Mouse (Mus musculus): ENCODE results near the gene Ehd2. TPM values are rescaled to one million over a fixed set of nuclear protein-coding genes. Genes with fewer than 3 reads are reported as not detected.

Gene Ehd2
- polyA plus RNA-seq, 1 experiment = 136 TPM

- TF ChIP-seq CTCF (IDR thresholded peaks at IDR 0.05; ENCODE audit: borderline replicate concordance, insufficient read depth, low read length) (no peak), POLR2A (IDR thresholded peaks at IDR 0.05; ENCODE audit: low read depth, low read length) (no peak)
- H3K4me1 ChIP-seq (ENCODE audit: control insufficient read depth, insufficient read depth, low read length) = peaks cover 8% of the 10 kb centered on the region
- H3K27ac ChIP-seq (ENCODE audit: insufficient read depth, low read length) = peak overlapping the region; percentile 69; the same call in 1 of the 2 replicates
- H3K4me3 ChIP-seq (ENCODE audit: insufficient read depth, low read length) = no peak overlapping the region
These were observed 37.0 kb upstream of the Ehd2 start for GRCm38 (mm10) chr7:16004177-16004856.

DNA sequence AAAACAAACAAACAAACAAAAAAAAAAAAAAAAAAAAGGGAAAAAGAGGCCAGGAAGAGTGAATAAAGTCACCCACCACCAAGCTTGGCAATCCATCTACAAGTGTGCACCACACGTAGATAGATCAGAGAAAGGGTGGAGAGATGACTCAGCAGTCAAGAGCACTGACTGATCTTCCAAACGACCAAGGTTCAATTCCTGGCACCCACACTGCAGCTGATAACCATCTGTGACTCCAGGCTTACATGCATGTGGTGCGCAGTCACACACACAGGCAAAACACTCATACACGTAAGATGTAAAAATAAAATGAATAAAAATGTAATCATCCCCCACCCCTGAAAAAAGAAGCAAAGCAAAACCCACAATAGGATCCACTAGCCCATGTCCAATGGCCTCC, 35.7 kb upstream of the Ehd2 start:
- TF ChIP-seq POLR2A (IDR thresholded peaks at IDR 0.05; ENCODE audit: low read depth, low read length) (no peak), CTCF (IDR thresholded peaks at IDR 0.05; ENCODE audit: borderline replicate concordance, insufficient read depth, low read length) (no peak)
- Histone ChIP-seq H3K4me3 (ENCODE audit: insufficient read depth, low read length) (no peak overlapping the region), H3K27ac (ENCODE audit: insufficient read depth, low read length) (peak overlapping the region; percentile 69), H3K4me1 (ENCODE audit: control insufficient read depth, insufficient read depth, low read length) (peaks cover 8% of the 10 kb centered on the region)

DNA sequence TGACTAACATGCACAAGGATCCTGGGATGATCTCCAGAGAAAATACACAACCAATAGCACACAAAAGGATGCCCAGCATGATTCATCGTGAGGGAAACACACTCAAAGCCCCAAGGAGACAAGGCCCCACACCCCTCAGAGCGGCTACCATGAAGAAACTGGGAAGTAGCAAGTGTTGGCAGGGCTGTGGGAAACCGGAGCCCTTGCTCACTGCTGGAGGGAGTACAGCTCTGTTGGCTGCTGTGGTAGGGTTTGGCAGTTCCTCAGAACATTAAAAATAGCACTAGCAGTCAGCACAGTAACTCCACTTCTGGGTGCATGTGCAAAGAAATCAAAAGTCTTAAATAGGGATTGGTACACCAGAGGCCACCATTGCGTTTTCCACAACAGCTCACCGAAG, 34.8 kb upstream of the Ehd2 start:
- no peak for TF ChIP-seq CTCF (IDR thresholded peaks at IDR 0.05; ENCODE audit: borderline replicate concordance, insufficient read depth, low read length)
- no peak for TF ChIP-seq POLR2A (IDR thresholded peaks at IDR 0.05; ENCODE audit: low read depth, low read length)
- no peak overlapping the region for H3K4me3 ChIP-seq (ENCODE audit: insufficient read depth, low read length)
- H3K4me1 ChIP-seq (ENCODE audit: control insufficient read depth, insufficient read depth, low read length) = peaks cover 8% of the 10 kb centered on the region
- peak overlapping the region; percentile 69 for H3K27ac ChIP-seq (ENCODE audit: insufficient read depth, low read length)

GRCm38 (mm10) chr7:16001691-16002090, 34.3 kb upstream of the Ehd2 start:
- peaks cover 8% of the 10 kb centered on the region for H3K4me1 ChIP-seq (ENCODE audit: control insufficient read depth, insufficient read depth, low read length)
- H3K27ac ChIP-seq (ENCODE audit: insufficient read depth, low read length) = peak overlapping the region; percentile 41
- no peak overlapping the region for H3K4me3 ChIP-seq (ENCODE audit: insufficient read depth, low read length)
- TF ChIP-seq CTCF (IDR thresholded peaks at IDR 0.05; ENCODE audit: borderline replicate concordance, insufficient read depth, low read length) = no peak
- no peak for TF ChIP-seq POLR2A (IDR thresholded peaks at IDR 0.05; ENCODE audit: low read depth, low read length)

DNA sequence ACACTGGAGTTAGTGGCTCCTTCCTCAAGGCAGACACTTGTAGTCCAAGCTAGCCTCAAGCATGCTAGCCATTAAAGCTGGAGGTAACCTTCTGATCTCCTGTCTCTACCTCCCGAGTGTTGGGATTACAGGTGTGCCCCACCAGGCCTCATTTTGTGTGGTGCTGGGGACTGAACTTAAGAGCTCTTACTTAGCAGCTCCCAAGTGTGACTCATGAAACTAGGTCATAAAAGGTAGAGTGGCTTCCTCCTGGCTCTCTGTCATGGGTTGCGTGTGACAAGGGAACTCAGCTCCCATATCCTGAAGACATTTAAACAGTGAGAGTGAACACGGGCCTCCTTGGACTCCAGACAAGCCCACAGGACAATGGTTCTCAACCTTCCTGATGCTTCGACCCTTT, 26.4 kb upstream of the Ehd2 start:
- Histone ChIP-seq H3K4me3 (ENCODE audit: insufficient read depth, low read length) (no peak overlapping the region), H3K4me1 (ENCODE audit: control insufficient read depth, insufficient read depth, low read length) (no peaks in the 10 kb centered on the region), H3K27ac (ENCODE audit: insufficient read depth, low read length) (no peak overlapping the region)
- TF ChIP-seq CTCF (IDR thresholded peaks at IDR 0.05; ENCODE audit: borderline replicate concordance, insufficient read depth, low read length) (no peak), POLR2A (IDR thresholded peaks at IDR 0.05; ENCODE audit: low read depth, low read length) (no peak)

- Histone ChIP-seq H3K4me3 (ENCODE audit: insufficient read depth, low read length) (no peak overlapping the region), H3K4me1 (ENCODE audit: control insufficient read depth, insufficient read depth, low read length) (no peaks in the 10 kb centered on the region), H3K27ac (ENCODE audit: insufficient read depth, low read length) (no peak overlapping the region)
- TF ChIP-seq CTCF (IDR thresholded peaks at IDR 0.05; ENCODE audit: borderline replicate concordance, insufficient read depth, low read length) (no peak), POLR2A (IDR thresholded peaks at IDR 0.05; ENCODE audit: low read depth, low read length) (no peak)
These were observed 25.8 kb upstream of the Ehd2 start for GRCm38 (mm10) chr7:15993152-15993551.

DNA sequence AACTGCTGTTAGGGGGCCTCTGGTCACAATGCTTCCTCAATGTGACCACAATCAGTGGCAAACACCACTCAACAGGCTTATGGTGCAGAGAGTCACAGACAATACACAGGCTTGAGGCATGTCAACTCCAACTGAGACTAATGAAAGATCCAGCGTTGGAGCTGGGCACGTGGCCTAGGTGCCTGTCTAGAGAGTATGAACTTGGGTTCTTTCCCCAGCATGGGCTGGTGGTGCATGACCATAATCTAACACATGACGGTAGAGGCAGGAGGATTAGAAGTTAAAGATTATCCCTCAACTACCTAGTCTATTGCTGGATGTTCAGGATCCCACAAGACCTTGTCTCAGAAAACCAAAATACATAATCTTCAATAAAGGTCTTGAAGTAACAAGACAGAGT, 24.4 kb upstream of the Ehd2 start:
- Histone ChIP-seq H3K4me1 (ENCODE audit: control insufficient read depth, insufficient read depth, low read length) (no peaks in the 10 kb centered on the region), H3K4me3 (ENCODE audit: insufficient read depth, low read length) (no peak overlapping the region), H3K27ac (ENCODE audit: insufficient read depth, low read length) (no peak overlapping the region)
- TF ChIP-seq POLR2A (IDR thresholded peaks at IDR 0.05; ENCODE audit: low read depth, low read length) (no peak), CTCF (IDR thresholded peaks at IDR 0.05; ENCODE audit: borderline replicate concordance, insufficient read depth, low read length) (no peak)

- no peaks in the 10 kb centered on the region for H3K4me1 ChIP-seq (ENCODE audit: control insufficient read depth, insufficient read depth, low read length)
- no peak for TF ChIP-seq CTCF (IDR thresholded peaks at IDR 0.05; ENCODE audit: borderline replicate concordance, insufficient read depth, low read length)
- TF ChIP-seq POLR2A (IDR thresholded peaks at IDR 0.05; ENCODE audit: low read depth, low read length) = no peak
- H3K4me3 ChIP-seq (ENCODE audit: insufficient read depth, low read length) = no peak overlapping the region
- H3K27ac ChIP-seq (ENCODE audit: insufficient read depth, low read length) = no peak overlapping the region
These were observed 20.4 kb upstream of the Ehd2 start for GRCm38 (mm10) chr7:15987661-15988356.

DNA sequence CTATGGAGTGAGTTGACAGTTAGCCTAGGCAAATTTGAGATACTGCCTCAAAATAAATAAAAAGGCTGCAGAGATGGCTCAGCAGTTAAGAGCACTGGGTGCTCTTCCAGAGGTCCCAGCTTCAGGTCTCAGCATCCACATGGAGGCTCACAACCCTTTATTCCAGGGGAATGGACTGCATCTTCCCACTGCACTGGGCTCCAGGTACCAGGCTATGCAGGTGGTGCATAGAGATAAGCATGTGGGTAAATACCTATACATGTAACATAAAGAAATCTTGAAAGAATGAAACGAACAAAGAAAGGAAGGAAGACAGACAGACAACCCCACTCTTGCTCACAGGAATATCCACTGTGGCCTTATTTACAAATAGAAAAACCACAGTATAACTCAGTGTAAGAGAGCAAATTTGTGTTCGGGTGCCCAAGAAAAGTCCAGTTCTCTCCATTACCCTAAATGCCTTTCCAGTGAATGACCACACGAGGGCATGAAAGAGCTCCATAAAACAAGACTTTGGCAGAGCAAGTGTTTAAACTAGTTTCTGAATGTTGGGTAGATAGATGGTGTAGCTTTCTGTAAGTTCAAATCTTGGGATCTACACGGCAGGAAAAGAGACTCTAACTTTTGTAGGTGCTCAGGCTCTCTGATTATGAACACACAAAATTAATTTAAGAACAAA, 15.5 kb upstream of the Ehd2 start:
- no peak overlapping the region for H3K27ac ChIP-seq (ENCODE audit: insufficient read depth, low read length)
- no peak for TF ChIP-seq CTCF (IDR thresholded peaks at IDR 0.05; ENCODE audit: borderline replicate concordance, insufficient read depth, low read length)
- TF ChIP-seq POLR2A (IDR thresholded peaks at IDR 0.05; ENCODE audit: low read depth, low read length) = no peak
- H3K4me3 ChIP-seq (ENCODE audit: insufficient read depth, low read length) = no peak overlapping the region
- no peaks in the 10 kb centered on the region for H3K4me1 ChIP-seq (ENCODE audit: control insufficient read depth, insufficient read depth, low read length)

DNA sequence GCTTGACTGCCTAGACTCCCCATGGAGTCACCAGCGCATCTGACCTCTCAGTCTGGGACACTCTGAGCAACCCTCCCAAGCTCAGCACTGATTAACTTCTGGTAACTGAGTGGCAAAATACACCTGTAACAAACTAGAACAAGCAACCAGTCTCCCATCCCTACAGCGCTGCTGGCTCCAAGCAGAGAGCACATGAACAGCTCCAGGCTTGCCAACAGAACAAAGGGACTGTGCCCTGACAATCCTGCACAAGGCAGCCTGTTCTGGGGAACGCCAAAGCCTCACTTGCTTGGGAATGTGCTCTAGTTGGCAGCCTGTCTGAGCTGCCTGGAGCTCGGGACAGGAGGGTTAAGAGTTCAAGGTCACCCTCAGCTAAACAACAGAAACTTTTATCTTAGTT, 14.2 kb upstream of the Ehd2 start:
- no peak overlapping the region for H3K4me3 ChIP-seq (ENCODE audit: insufficient read depth, low read length)
- no peak overlapping the region for H3K27ac ChIP-seq (ENCODE audit: insufficient read depth, low read length)
- TF ChIP-seq CTCF (IDR thresholded peaks at IDR 0.05; ENCODE audit: borderline replicate concordance, insufficient read depth, low read length) (no peak), POLR2A (IDR thresholded peaks at IDR 0.05; ENCODE audit: low read depth, low read length) (no peak)
- no peaks in the 10 kb centered on the region for H3K4me1 ChIP-seq (ENCODE audit: control insufficient read depth, insufficient read depth, low read length)
